In the genomic region with DNA sequence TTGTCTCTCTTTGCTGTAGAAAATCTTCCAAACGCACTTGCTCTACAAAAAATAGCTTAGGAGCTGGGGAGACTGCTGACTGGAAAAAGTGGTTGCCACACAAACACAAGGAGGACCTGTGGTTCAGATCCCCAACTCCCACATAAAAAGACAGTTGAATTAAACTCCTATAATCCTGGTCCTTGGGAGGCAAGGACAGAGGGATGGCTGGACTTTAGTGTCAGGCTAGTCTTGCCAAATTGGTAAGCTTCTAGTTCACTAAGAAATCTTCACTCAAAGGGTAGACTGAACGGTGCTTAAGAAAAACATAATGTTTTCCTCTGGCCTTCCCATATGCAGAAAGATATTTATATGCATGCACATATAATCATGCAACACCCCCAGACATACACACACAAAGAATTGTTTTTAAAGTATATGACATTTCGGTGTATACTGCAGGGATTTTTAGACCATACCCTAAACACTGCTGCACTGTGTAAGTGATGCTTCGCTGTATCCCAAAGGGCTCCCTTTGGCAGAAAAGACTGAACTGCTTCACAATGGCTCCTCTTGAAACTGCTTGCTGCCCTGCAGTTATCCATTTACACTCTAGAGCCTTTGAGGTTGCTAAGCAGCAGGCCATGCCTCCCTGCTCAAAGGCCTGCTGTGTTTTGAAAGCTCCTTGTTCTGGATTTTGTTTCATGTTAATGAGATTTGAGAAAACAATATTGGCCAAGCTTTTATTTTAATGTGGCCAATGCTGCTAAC, we compare ENCODE assay signal across 9 mouse cellular contexts.
DNase-seq lines count a peak whose midpoint lies in the region; ATAC-seq and TF ChIP-seq lines count a peak whose summit lies in the region.
"Had no signal": no experiment of that assay in that cellular context is flagged by ENCODE, and none has a peak within 500 bp of the region (broad histone marks: within the 10 kb centered on the region; RNA-seq: fewer than 3 reads in every experiment).

No protein-coding gene starts in this region.

- TF ChIP-seq POLR2A in thymus, adult 2 months (IDR thresholded peaks at IDR 0.05; ENCODE audit: control insufficient read depth, extremely low read depth, insufficient read depth, low read length, poor library complexity): no peak

- H3K4me2 ChIP-seq in limb, embryonic 12.5 days: no peak overlapping the region
- H3K4me2 ChIP-seq in embryonic facial prominence, embryonic 12.5 days (replicated peaks): no peak overlapping the region
- H3K4me2 ChIP-seq in hindbrain, embryonic 14.5 days (replicated peaks): no peak overlapping the region
- H3K4me2 ChIP-seq in neural tube, embryonic 13.5 days: no peak overlapping the region
- H3K4me2 ChIP-seq: lung, embryonic 14.5 days had no signal

- no peaks in the 10 kb centered on the region for H3K36me3 ChIP-seq in limb, embryonic 12.5 days
- no peaks in the 10 kb centered on the region for H3K36me3 ChIP-seq in limb, embryonic 10.5 days
- H3K36me3 ChIP-seq in embryonic facial prominence, embryonic 12.5 days: no peaks in the 10 kb centered on the region
- H3K36me3 ChIP-seq in hindbrain, embryonic 14.5 days (replicated peaks; ENCODE audit: control insufficient read depth, insufficient read depth): no peaks in the 10 kb centered on the region
- H3K36me3 ChIP-seq in neural tube, embryonic 13.5 days: no peaks in the 10 kb centered on the region
- H3K36me3 ChIP-seq in thymus, adult 2 months (ENCODE audit: control insufficient read depth, insufficient read depth, low read length): no peaks in the 10 kb centered on the region

- no peak overlapping the region for H3K4me3 ChIP-seq in limb, embryonic 12.5 days (replicated peaks)
- H3K4me3 ChIP-seq in limb, embryonic 10.5 days: no peak overlapping the region
- no peak overlapping the region for H3K4me3 ChIP-seq in embryonic facial prominence, embryonic 12.5 days
- H3K4me3 ChIP-seq in hindbrain, embryonic 14.5 days (replicated peaks; ENCODE audit: low read length): no peak overlapping the region
- no peak overlapping the region for H3K4me3 ChIP-seq in neural tube, embryonic 13.5 days
- H3K4me3 ChIP-seq in thymus, adult 2 months (ENCODE audit: control insufficient read depth, insufficient read depth, low read length): no peak overlapping the region

- H3K9me3 ChIP-seq in limb, embryonic 12.5 days: no peaks in the 10 kb centered on the region
- H3K9me3 ChIP-seq in limb, embryonic 10.5 days (replicated peaks): no peaks in the 10 kb centered on the region
- no peaks in the 10 kb centered on the region for H3K9me3 ChIP-seq in embryonic facial prominence, embryonic 12.5 days
- H3K9me3 ChIP-seq in hindbrain, embryonic 14.5 days (ENCODE audit: control insufficient read depth, low read length): no peaks in the 10 kb centered on the region
- H3K9me3 ChIP-seq in neural tube, embryonic 13.5 days: no peaks in the 10 kb centered on the region

- no peak overlapping the region for H3K9ac ChIP-seq in limb, embryonic 12.5 days (replicated peaks)
- no peak overlapping the region for H3K9ac ChIP-seq in embryonic facial prominence, embryonic 12.5 days
- H3K9ac ChIP-seq in hindbrain, embryonic 14.5 days: no peak overlapping the region
- no peak overlapping the region for H3K9ac ChIP-seq in neural tube, embryonic 13.5 days
- H3K9ac ChIP-seq: lung, embryonic 14.5 days had no signal

- no peak for ATAC-seq in limb, embryonic 12.5 days (ENCODE audit: insufficient number of reproducible peaks, insufficient read depth, low FRiP score, low TSS enrichment, low read depth)
- ATAC-seq in embryonic facial prominence, embryonic 12.5 days (ENCODE audit: insufficient number of reproducible peaks, insufficient read depth, low FRiP score, low TSS enrichment): peak; percentile 75; the same call in 1 of the 2 replicates
- ATAC-seq in hindbrain, embryonic 14.5 days (ENCODE audit: low FRiP score): peak; percentile 93
- ATAC-seq in neural tube, embryonic 13.5 days (ENCODE audit: low read depth): peak; percentile 87

- DNase-seq in limb, embryonic 10.5 days (ENCODE audit: low spot score): no peak
- peak; percentile 47 for DNase-seq in hindbrain, embryonic 14.5 days (ENCODE audit: low spot score)
- DNase-seq in lung, postnatal 10 days: no peak
- no peak for DNase-seq in thymus, adult 2 months
- DNase-seq: lung, embryonic 14.5 days; thymus, postnatal 36 days had no signal

- H3K4me1 ChIP-seq in limb, embryonic 12.5 days (replicated peaks): no peaks in the 10 kb centered on the region
- no peaks in the 10 kb centered on the region for H3K4me1 ChIP-seq in limb, embryonic 10.5 days
- no peaks in the 10 kb centered on the region for H3K4me1 ChIP-seq in embryonic facial prominence, embryonic 12.5 days
- peaks cover 11% of the 10 kb centered on the region for H3K4me1 ChIP-seq in hindbrain, embryonic 14.5 days (replicated peaks; ENCODE audit: control insufficient read depth, insufficient read depth, low read length)
- H3K4me1 ChIP-seq in neural tube, embryonic 13.5 days (replicated peaks): peaks cover 10% of the 10 kb centered on the region; the same call in 1 of the 2 replicates
- no peaks in the 10 kb centered on the region for H3K4me1 ChIP-seq in thymus, adult 2 months (replicated peaks; ENCODE audit: control insufficient read depth, insufficient read depth, low read length)

- WGBS in limb, embryonic 12.5 days: 69% methylated on average over 4 of the region's 4 CpGs
- 76% methylated on average over 4 of the region's 4 CpGs for WGBS in limb, embryonic 10.5 days
- WGBS in embryonic facial prominence, embryonic 12.5 days: 52% methylated on average over 4 of the region's 4 CpGs
- 33% methylated on average over 4 of the region's 4 CpGs for WGBS in hindbrain, embryonic 14.5 days
- WGBS in neural tube, embryonic 13.5 days: 48% methylated on average over 4 of the region's 4 CpGs
- WGBS in thymus, adult 2 months: 84% methylated on average over 4 of the region's 4 CpGs

- TF ChIP-seq CTCF in thymus, adult 2 months (IDR thresholded peaks at IDR 0.05; ENCODE audit: borderline replicate concordance, control insufficient read depth, extremely low read depth, insufficient read depth, low read length, poor library complexity): no peak

- H3K27ac ChIP-seq in limb, embryonic 12.5 days: 0 out of 2 replicates have a peak overlapping the region, but pooled peaks have one; percentile 12
- H3K27ac ChIP-seq in limb, embryonic 10.5 days: no peak overlapping the region
- no peak overlapping the region for H3K27ac ChIP-seq in embryonic facial prominence, embryonic 12.5 days
- H3K27ac ChIP-seq in hindbrain, embryonic 14.5 days: peak overlapping the region; percentile 68
- H3K27ac ChIP-seq in neural tube, embryonic 13.5 days (replicated peaks): peak overlapping the region; percentile 20; the same call in 1 of the 2 replicates
- H3K27ac ChIP-seq in thymus, adult 2 months (ENCODE audit: control insufficient read depth, insufficient read depth, low read length): no peak overlapping the region

- H3K27me3 ChIP-seq in limb, embryonic 12.5 days: no peaks in the 10 kb centered on the region
- no peaks in the 10 kb centered on the region for H3K27me3 ChIP-seq in limb, embryonic 10.5 days (ENCODE audit: low read depth, poor library complexity, severe bottlenecking)
- H3K27me3 ChIP-seq in embryonic facial prominence, embryonic 12.5 days: no peaks in the 10 kb centered on the region
- no peaks in the 10 kb centered on the region for H3K27me3 ChIP-seq in hindbrain, embryonic 14.5 days (ENCODE audit: control insufficient read depth, insufficient read depth, low read length)
- no peaks in the 10 kb centered on the region for H3K27me3 ChIP-seq in neural tube, embryonic 13.5 days
- H3K27me3 ChIP-seq in thymus, adult 2 months (ENCODE audit: control insufficient read depth, insufficient read depth, low read length): no peaks in the 10 kb centered on the region

Comparison
In these comparisons a context has a peak if more than half of its experiments do, and no peak if none do; other contexts are left out.
1. H3K27ac ChIP-seq: peak in limb, embryonic 12.5 days (single experiment), hindbrain, embryonic 14.5 days (single experiment) and neural tube, embryonic 13.5 days (single experiment); none in limb, embryonic 10.5 days (single experiment), embryonic facial prominence, embryonic 12.5 days (single experiment) and thymus, adult 2 months (single experiment).